Mouse (Mus musculus) urinary bladder, postnatal 4 days (tissue): ENCODE measurements around the gene Bckdha.

Experiments
- DNase-seq, 2 experiments: peaks; one replicate each; pipeline ENCODE4 v3.0.0; 2021 to 2022; ENCODE audit warnings: low spot score in 2 of 2

Gene Bckdha

DNA sequence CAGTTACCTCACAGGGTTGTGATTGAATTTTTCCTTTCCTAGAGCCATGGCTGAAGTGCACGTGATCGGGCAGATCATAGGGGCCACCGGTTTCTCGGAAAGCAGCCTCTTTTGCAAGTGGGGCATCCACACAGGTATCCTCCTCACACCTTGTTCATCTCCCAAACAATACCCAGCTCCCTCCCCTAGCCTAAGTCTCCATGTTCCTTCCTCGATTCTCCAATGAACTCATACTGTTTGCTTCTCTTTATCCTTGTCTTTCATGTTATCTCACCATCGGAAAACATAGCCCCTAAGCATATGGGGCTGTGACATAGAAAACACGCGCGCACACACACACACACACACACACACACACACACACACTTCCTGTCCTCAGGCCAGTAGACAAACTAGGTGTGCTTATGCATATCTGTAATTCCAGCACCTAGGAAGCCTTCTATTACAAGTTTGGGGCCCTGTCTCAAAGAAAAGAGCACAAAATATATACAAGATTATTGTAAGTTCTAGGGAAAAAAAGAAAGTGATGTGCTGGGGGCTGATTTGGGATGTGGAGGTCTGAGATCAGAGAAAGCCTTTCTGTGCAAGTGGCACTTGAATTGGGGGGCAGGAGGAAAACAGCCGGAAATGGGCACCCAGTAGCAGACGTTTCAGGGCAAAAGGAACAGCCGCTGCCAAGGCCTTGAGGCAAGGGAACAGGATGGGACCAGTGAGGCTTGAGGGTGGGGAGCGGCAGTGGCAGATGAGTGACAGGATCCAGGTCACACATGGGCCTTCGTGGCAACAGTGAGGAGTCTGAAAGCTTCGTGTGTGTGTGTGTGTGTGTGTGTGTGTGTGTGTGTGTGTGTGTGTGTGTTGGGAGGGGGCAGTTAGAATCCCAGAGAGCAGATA, 22.8 kb upstream of the Bckdha start:
- no peak for DNase-seq

DNA sequence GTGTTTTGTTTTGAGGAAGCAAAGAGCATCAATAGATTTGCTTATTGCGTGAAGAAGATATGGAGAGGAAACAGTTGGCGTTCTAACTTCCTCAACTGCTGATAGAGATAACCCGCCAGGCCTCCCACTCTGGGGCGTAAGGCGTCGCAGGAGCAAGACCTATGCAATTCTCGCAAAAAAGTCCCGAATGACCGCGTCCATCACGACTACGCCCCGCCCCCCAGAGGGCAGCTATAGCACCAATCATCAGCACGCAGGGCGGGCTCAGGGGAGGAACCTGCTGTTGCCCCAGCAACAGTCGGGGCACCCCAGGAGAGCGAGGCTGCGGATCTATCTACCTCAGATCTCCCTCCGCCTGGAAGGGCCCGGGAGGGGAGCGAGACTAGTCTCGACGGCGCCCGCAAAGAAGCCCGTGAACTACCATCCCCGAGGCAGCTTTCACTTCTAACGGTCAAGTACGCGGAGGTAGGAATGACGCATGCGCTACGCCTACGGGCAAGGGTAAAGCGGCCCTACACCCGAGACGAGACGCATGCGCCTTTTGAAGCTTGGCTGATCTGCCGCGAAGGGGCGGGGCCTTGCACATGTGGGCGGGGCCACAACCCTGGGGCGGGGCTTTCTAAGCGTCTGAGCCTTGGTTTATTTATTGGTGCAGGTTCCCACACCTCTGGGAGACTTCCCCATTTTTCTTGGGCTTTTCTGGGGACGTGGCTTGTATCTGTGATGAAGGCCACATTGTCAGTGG, 21.9 kb upstream of the Bckdha start, which contains the start of gene B9d2:
TSS of gene B9d2 (plus strand) at position 267 of the 745 bp plus-strand sequence.
- DNase-seq: peak; percentile 93 to 95

DNA sequence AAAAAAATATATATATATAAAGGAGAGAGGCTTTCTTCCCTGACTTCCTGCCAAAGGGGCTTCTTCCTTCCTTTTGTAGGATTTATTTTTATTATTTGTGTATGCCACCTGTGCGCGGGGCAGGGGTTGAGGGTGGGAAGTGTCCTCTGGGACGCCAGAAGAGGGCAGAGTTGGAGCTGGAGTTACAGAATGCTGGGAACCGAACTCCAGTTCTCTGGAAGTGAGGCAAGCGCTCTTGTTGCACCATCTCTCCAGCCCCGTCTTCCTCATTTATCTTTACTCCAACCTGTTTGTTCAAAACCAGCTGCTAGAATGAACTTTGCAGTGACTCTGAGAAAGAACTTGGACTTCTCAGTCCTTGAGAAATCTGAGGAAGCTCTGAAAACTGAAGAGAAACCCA, 21.2 kb upstream of the Bckdha start:
- DNase-seq: no peak

DNA sequence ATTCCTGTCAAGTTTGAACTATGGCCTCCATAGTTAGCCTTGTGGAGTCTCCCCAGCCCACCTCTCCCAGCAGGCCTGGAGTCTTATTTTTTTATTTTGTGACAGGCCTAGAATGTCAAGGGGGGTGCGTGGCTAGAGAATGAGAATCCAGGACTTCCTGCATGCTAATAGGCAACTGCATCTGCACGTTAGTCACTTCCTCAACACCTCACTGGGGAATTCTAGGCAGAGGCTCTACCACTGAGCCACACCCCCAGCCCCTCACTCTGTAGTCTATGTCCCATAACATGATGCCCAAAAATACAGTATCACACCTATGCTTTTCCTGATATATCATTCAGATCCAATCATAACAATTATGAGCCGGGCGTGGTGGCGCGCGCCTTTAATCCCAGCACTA, 18.2 kb upstream of the Bckdha start:
- no peak for DNase-seq

DNA sequence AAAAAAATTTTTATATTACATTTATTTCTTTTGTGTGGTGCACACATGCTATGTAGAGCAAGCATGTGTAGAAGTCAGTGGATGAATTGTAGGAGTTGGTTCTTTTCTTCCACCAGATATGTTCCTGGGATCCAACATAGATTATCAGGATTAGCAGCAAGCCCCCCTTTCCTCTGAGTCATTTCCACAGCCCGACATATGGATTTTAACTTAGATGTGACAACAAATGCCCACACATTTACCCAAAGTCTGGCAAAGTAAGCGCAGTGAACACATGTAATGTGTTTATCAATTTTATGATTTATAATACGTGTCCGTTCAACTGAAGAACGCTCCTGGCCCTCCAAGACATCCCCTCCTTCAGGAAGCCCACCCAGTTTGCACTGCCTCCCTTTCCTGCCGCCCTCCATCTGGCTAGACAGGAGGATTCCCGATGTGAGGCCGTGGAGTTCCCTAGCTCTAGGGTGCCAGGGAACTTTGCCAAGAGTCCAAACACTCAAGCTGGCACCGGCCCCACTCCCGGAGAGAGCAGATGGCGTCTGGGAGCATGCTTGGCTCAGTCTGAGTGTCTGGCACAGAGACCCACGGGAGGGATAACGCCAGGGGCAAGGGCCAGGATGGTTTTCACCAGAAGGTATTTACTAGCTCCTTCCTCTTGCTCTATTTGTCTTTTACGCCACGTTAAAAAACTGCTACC, 17.5 kb upstream of the Bckdha start:
- DNase-seq: peak; percentile 73 to 77

DNA sequence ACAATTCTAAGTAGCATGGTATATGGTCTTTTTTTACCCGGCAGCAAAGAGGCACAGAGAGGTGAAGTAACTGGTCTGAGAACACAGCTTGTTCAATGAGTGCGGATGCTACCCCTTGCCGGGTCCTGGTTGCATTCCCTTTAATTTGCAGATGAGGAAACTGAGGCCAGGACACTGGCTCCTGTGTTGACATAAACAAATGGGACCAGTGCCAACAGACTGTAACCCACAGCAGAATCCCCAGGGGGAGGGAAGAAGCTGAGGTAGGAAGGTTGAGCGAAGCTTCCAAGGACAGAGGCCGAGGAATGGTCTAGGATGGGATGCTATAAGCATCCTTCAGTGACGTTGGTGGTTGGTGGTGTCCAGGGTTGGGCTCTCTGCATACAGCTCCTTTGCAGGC, 16.6 kb upstream of the Bckdha start:
- DNase-seq: no peak

DNA sequence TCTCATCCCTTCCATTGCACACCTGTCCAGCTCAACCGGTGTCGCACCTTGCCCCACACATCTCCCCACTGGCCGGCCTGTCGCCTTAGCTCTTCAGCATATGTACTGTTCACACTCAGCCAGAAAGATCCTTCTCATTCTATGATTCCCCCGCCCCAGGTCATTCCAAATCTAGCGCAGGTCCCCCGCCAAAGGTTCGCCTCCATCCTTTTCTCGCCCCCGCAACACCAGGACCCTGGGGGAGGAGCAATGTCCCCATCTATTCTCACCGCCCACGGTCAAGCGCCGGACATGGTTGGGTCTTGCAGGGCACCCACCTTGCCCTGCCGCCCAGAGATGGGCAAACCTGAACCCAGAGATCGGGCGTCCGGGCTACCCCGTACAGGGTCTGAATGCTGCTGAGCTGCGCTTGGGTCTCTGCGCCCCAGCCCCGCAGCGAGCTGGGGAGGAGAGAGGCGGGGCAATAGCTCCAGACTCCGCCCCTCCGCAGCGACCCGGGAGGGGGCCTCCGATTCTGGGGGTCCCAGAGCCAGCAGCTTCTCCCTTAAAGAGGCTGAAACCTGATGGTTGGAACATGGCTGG, 16.0 kb upstream of the Bckdha start, which contains the start of gene Tmem91:
TSS of gene Tmem91 (minus strand) at position 448 of the 582 bp plus-strand sequence.
- no peak for DNase-seq

DNA sequence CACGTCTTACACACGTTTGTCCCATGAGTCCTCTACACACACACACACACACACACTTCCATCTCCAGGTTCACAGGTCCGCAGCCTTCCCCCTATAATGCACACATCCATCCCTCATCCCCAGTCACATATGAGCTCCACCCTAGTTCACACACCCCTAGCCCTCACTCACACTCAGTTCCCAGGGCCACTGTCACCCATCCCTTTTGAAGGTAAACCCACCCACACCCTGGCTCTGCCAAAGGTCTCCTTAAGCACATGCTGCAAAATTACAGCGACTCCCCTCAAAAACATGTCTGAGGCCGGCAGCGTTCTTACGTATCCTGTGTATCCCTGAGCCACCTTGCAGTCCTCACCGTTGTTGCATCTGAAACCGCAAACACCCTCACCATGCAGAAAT, 15.5 kb upstream of the Bckdha start:
- DNase-seq: no peak

DNA sequence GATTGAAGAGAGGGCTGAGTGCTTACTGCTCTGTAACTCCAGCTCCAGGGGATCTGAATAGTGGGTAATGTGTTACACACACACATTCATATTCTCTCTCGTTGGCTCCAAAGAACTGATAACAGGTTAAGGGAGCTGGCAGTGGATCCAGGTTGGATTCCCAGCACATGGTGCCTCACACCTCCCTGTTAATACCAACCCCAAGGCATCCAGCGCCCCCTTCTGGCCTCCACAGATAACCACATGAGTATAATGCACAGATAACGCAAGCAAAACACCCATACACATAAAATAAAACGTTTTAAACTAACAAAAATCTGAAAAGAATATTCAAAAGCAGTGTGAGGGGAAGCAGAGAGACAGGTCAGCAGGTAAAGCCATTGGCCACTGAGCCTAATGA, 13.7 kb upstream of the Bckdha start:
- DNase-seq: no peak

DNA sequence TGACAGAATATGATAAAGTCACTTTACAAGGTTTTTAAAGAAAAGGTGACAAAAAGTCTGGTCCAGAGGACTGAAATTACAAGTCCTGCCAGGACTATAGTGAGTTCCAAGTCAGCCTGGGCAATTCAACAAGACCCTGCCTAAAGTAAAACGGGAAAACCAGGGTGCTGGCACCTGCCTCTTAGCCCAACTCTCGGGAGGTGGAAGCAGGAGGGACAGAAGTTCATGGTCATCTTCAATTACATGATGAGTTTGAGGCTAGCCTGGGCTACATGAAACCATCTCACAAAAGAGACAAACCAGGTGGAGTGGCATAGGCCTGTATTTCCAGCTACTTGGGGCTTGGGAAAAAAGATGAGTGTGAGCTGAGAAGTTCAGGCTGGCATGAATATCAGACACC, 12.9 kb upstream of the Bckdha start:
- DNase-seq: no peak

DNA sequence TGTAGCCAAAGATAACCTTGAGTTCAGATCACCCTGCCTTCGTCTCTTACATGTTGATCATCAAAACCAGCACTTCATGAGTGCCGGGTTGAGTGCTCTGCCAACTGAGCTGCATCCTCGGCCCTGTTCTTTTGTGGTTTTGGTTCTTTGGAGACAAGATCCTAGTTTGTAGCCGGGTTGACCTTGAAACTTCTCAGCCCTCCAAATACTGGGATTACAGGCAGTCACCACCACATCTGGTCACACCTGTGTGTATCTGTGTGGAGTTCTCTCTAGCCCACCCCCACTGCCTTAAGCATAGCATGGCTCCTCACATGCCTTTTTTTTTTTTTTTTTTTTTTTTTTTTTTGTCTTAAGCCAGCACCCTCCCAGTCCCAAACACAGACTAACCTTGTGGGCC, 11.3 kb upstream of the Bckdha start:
- no peak for DNase-seq

DNA sequence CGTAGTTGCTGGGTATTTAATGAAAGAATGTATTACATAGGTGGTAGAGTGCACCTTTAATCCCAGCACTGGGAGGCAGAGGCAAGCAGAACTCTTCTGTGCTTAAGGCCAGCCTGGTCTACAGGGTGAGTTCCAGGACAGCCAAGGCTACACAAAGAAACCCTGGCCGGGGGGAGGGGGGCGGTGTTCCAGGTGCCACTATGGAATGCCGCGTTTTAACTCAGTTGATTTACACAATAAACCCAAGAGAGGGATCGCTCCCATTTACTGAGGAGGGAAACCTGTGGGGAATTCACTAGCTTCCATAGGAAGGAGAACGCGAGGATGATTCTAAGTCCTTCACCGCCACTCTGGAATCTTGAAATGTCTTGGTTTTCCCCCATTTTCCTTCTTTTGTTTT, 10.8 kb upstream of the Bckdha start:
- no peak for DNase-seq

DNA sequence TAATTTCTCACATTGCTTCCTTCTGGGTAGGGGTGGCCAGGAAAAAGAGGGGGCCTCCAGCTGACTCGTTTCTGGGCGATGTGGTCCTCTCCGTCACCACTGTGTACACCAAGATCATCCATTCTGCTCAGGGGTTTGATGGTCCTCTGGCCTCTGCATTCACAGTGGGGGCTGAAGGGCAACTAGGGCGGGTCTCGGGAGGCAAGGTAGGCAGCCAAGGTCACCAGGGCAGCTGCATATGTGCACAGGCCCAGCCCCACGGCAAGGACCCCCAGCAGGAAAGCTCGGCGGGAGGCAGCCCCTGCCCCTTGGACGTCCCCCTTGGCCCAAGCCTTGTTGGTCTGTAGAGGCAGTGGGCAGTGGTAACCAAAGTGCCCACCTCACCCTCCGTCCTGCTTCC, 10.4 kb upstream of the Bckdha start:
- DNase-seq: no peak

DNA sequence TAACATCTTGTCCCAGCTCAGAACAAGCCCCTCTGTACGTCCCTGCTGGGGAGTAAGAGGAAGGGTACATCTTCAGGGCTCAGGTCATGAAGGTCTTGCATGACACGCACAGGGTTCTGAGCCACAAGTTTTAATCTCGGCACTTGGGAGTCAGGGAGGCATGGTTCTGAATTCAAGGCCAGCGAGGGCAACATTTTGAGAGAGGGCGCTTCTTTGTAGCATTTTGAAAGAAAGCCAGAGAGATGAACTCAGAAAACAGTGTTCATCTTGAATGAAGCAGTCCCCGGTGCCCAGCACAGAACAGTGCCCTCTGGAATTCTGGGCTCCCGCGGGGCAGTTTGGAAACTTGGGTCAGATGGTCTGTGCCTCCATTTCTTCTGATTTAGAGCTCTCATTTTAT, 7.6 kb upstream of the Bckdha start:
- no peak for DNase-seq

DNA sequence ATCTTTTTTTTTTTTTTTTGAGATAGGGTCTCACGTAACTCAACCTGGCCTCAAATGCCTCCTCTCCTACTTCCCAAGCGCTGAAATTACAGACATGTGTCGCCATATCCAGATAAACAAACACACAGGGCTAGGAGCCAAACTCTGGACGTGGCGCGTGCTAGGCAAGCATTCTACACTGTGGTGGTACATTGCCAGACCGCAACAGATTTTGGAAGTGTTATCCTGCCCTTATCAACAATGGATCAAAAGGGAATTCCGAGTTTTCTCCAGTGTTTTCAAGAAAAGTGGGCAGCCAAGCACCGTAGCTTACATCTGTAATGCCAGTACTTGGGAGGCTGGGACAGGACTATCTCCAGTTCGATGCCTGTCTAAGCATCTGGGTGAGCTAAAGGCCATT, 996 bp downstream of the Bckdha start:
- DNase-seq: no peak

DNA sequence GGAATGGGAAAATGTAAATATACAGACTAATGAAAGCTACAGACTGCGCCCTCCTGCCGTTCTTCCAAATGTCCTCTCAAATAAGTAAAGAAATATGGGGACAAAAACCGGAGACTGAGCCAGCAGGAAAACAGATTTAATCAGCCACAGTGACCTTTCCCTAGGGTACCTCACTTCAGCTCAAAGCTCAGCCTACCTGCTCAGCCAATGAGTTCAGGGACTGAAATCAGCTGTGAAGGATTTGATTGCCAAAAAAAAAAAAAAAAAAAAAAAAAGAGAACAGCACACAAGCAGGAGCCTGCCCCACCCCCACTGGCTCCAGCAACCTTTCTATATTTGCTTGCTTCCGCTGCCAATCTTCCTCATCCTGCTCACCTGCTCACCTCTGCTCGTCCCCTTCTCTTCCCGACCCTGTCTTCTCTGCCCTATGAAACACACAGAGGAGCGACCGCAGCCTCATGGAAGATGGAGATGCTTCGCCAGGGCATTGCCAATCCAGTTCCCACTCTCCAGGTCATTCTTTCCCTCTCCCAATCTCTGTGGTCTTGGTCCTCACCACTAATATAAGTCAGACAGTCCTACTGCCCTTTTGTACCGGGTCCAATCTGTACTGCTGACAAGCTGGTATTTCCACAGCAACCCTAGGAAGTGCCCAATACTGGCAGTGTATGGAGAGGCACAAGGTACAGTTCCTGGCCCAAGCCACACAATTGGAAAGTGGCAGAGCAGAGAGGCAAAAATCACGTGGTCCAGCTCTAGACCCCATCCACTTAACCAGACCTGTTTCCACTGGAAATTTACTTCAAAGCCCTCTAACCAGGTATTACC, 3.0 kb downstream of the Bckdha start:
- DNase-seq: no peak

DNA sequence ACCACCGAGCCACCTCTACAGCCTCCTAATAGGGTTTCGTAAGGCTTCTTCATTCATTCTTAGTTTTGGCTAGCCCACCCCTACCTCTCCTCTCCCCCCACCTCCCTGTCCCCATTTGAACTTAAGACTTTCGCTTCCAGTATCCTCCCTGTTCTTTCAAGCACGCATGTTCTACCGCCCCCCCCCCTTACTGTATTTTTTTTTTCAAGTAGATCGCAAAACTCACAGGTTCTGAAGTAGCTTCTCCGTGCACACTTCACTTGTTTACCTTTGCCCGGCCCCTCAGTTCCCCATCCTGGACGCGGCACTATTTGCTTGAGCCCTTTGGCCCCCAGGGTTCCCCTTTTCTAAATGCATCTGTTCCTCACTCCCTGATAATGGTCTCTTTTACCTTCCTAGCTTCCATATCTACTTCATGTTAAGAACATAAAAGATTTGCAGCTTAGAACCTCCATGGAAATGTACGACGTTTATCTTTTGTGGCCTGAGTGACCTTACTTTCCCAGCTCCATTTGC, 6.5 kb downstream of the Bckdha start:
- no peak for DNase-seq

DNA sequence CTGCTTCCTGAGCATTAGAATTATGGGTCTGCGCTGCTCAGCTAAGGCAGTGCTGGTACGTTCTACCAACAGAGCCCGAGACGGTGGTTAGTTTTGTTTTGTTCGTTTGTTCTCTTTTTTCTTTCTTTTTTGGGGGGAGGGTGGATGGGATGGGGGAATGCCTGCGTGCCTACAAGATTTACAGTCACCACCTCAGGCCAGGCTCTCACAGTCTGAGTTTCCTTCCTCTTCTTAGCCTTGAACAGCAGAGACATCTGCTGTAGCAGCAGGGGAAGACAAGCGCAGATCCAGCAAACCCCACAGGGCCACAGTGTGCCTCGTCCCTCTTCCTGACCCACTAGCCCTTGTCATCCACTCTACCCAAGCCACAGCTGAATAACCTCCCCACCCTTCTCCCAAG, 7.5 kb downstream of the Bckdha start:
- DNase-seq: no peak

DNA sequence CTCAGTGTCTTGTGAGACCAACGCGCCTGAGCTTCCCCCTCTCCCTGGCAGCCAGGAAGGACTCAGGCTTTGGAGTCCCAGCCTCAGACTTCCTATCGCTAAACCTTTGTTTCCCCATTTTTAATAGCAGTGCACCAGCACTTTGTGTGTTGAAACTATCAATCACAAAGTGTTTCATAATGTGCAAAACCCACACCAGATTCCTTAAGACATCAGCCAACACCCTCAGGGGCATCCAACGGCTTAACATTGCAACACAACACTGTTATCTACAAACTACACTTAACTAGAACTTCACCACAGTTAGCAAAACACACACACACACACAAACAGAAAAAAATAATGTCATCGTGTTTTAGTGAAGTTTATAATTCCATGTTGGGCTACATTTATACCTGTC, 8.9 kb downstream of the Bckdha start:
- no peak for DNase-seq

DNA sequence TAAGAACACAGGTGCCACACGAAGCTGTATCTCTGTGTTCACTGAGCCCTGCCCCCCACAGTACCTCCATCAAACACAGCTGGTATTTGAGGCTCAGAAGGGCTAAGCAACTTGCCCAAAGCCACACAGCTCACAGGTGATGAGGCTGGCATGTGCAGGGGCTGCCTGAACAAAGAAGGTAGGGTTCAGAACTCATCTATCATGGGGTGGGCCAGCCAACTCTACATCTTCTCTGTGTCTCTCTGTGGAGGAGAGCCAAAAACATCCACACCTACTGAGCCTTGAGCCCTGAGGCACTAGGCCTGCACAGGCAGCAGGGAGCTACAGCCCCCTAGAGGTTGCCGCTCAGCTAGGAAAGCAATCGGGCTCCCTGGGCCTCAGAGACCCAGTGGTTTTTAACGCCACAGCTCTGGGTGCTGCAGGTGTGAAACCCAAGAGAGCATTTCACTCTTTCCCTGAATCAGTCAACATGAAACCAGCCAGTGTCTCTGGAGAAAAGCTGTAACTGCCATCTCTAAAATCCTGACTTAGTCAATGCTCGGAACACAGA, 11.1 kb downstream of the Bckdha start:
- no peak for DNase-seq

DNA sequence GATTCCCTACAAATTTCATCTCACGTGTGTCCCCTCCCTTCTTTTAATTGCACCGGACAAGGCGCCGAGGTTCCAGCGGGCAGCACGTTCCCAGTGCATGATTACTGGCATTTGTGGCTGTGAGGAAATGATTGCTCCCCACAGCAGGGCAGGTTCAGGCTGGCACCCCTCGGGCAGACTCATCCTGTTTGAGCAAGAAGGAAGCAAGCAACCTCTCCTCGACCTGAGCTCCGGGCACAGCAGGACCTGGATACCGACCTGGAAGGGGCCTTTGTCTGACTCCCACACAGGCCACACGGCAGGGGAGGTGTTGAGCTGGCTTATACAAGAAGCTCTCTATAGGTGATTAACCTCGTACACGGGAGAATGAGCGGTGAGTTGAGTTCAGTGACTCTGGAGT, 13.7 kb downstream of the Bckdha start:
- no peak for DNase-seq
